29 mouse cellular contexts compared by ENCODE assay signal in the genomic region with DNA sequence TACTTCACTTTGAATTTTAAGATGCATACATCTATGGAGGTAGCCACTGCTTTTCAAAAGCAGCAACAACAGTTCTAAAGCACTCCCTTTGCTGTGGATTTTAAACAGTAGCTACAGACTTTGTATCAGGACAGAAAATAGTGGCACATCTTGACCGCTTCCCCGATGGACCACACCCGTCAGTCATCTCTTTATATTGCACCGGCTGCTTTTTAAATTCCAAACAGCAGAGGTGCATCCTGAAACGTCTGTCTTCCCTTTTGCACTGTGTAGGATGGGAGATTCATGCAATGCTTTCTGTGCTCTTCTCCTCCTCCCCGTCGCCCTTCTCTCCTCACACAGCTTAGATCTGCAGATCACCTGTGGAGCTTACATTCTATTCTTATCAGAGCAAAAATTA. TPM values are rescaled to one million over a fixed set of nuclear protein-coding genes. Genes with fewer than 3 reads are reported as not detected.
"Had no signal": no experiment of that assay in that cellular context is flagged by ENCODE, and none has a peak within 500 bp of the region (broad histone marks: within the 10 kb centered on the region; RNA-seq: fewer than 3 reads in every experiment).

No protein-coding gene starts in this region.

- H3K36me3 ChIP-seq: heart, embryonic 10.5 days; heart, embryonic 12.5 days; hindbrain, embryonic 12.5 days; intestine, embryonic 15.5 days; kidney, embryonic 15.5 days; limb, embryonic 13.5 days; limb, embryonic 15.5 days; liver, embryonic 12.5 days had no signal

- H3K4me1 ChIP-seq: heart, embryonic 10.5 days; heart, embryonic 12.5 days; hindbrain, embryonic 12.5 days; intestine, embryonic 15.5 days; kidney, embryonic 15.5 days; limb, embryonic 13.5 days; limb, embryonic 15.5 days; liver, embryonic 12.5 days had no signal

- H3K27me3 ChIP-seq: heart, embryonic 12.5 days; hindbrain, embryonic 12.5 days; intestine, embryonic 15.5 days; kidney, embryonic 15.5 days; limb, embryonic 13.5 days; limb, embryonic 15.5 days; liver, embryonic 12.5 days had no signal

- H3K4me3 ChIP-seq: gastrocnemius, adult 2 months; heart, embryonic 10.5 days; heart, embryonic 12.5 days; hindbrain, embryonic 12.5 days; intestine, embryonic 15.5 days; kidney, embryonic 15.5 days; limb, embryonic 13.5 days; limb, embryonic 15.5 days; liver, embryonic 12.5 days had no signal

- DNase-seq: gastrocnemius, adult 2 months; gastrocnemius, postnatal 10 days; gastrocnemius, postnatal 25 days; heart, adult 18-20 months; heart, postnatal 10 days; kidney, adult 18-20 months; kidney, adult 9 months; kidney, postnatal 14 days; kidney, postnatal 36 days; layer of hippocampus, adult 9-11 months; layer of hippocampus, postnatal 36 days; left cerebral cortex, postnatal 4 days had no signal

- H3K9me3 ChIP-seq: heart, embryonic 10.5 days; heart, embryonic 12.5 days; hindbrain, embryonic 12.5 days; intestine, embryonic 15.5 days; kidney, embryonic 15.5 days; limb, embryonic 13.5 days; limb, embryonic 15.5 days; liver, embryonic 12.5 days had no signal

- H3K9ac ChIP-seq: heart, embryonic 12.5 days; hindbrain, embryonic 12.5 days; hindbrain, embryonic 14.5 days; intestine, embryonic 15.5 days; kidney, embryonic 15.5 days; limb, embryonic 13.5 days; limb, embryonic 15.5 days; liver, embryonic 12.5 days; liver, embryonic 14.5 days had no signal

- H3K27ac ChIP-seq: gastrocnemius, adult 2 months; heart, embryonic 10.5 days; hindbrain, embryonic 12.5 days; hindbrain, embryonic 14.5 days; intestine, embryonic 15.5 days; kidney, embryonic 15.5 days; kidney, postnatal 0 days; limb, embryonic 13.5 days; limb, embryonic 15.5 days; liver, embryonic 12.5 days; liver, embryonic 14.5 days had no signal

- ATAC-seq: hindbrain, embryonic 16.5 days; inflammation-experienced regulatory T-cells, adult 6 months; intestine, embryonic 15.5 days; intestine, postnatal 0 days; liver, embryonic 12.5 days had no signal

- H3K4me2 ChIP-seq: heart, embryonic 12.5 days; hindbrain, embryonic 12.5 days; hindbrain, embryonic 14.5 days; intestine, embryonic 15.5 days; kidney, embryonic 15.5 days; limb, embryonic 13.5 days; limb, embryonic 15.5 days; liver, embryonic 12.5 days had no signal

RNA-seq across cellular contexts. Expression of a gene that starts 57.3 kb away (rescaled TPM):
- polyA plus RNA-seq: heart, embryonic 14.5 days; hindbrain, embryonic 12.5 days; hindbrain, embryonic 16.5 days; inflammation-experienced regulatory T-cells, adult 6 months; kidney, postnatal 0 days; large intestine, adult 2 months; limb, embryonic 11.5 days; limb, embryonic 13.5 days had no signal
